Mouse (Mus musculus): ENCODE data around the gene Vps26c.

- TF ChIP-seq CTCF (conservative IDR thresholded peaks at IDR 0.05; ENCODE audit: low read length) (no peak), POU5F1 (IDR thresholded peaks at IDR 0.05; ENCODE audit: borderline replicate concordance, low read length) (no peak), NANOG (IDR thresholded peaks at IDR 0.05; ENCODE audit: borderline replicate concordance, low read length) (no peak)
These were observed 59.1 kb downstream of the Vps26c start for GRCm38 (mm10) chr16:94467337-94468055.

All from E14TG2a.4 (cell line).